Mouse (Mus musculus): ENCODE measurements around the gene Trcg1. TPM values are rescaled to one million over a fixed set of nuclear protein-coding genes. Genes with fewer than 3 reads are reported as not detected.

The Trcg1 gene
- polyA plus RNA-seq, 1 experiment from 2014 or later: not detected

DNA sequence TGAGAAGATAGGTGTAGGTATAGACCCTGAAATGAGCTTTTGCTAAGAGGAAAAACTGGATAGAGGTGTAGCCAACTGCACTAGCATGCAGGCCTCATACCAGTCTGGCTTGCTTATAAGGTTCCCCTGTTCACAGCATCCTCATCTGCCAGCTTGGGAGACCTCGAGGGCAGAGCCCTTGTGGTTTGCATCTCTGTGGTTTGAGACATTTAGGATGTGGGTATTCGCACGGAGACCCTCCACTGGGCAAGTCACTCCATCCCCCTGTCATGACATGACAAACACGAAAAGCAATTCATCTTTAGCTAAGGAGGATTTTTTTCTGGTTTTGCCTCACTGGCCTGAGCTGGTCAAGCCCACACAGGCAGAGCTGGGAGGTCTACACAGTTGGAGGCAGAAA, 8.2 kb upstream of the Trcg1 start:
- WGBS: 52% methylated on average over 4 of the region's 4 CpGs
- no peaks in the 10 kb centered on the region for H3K27me3 ChIP-seq (ENCODE audit: control insufficient read depth, insufficient read depth, low read length)
- no peaks in the 10 kb centered on the region for H3K9me3 ChIP-seq (ENCODE audit: control insufficient read depth, low read depth, low read length)
- no peak for ATAC-seq (ENCODE audit: insufficient number of reproducible peaks, insufficient read depth, low FRiP score, low read depth)
- no peaks in the 10 kb centered on the region for H3K36me3 ChIP-seq (ENCODE audit: control insufficient read depth, insufficient read depth, low read length)
- H3K4me2 ChIP-seq (replicated peaks; ENCODE audit: low read depth, low read length): no peak overlapping the region
- H3K27ac ChIP-seq (ENCODE audit: low read length): no peak overlapping the region
- no peak overlapping the region for H3K4me3 ChIP-seq (ENCODE audit: low read depth, low read length)
- H3K9ac ChIP-seq (replicated peaks; ENCODE audit: low read depth, low read length): no peak overlapping the region
- H3K4me1 ChIP-seq (ENCODE audit: control insufficient read depth, insufficient read depth, low read length): peaks cover 10% of the 10 kb centered on the region; the same call in 1 of the 2 replicates

GRCm38 (mm10) chr9:57229726-57230125, 6.6 kb upstream of the Trcg1 start:
- H3K4me2 ChIP-seq (replicated peaks; ENCODE audit: low read depth, low read length): no peak overlapping the region
- no peaks in the 10 kb centered on the region for H3K36me3 ChIP-seq (ENCODE audit: control insufficient read depth, insufficient read depth, low read length)
- no peak overlapping the region for H3K4me3 ChIP-seq (ENCODE audit: low read depth, low read length)
- no peak for ATAC-seq (ENCODE audit: insufficient number of reproducible peaks, insufficient read depth, low FRiP score, low read depth)
- WGBS: 60% methylated on average over 4 of the region's 4 CpGs
- no peak overlapping the region for H3K9ac ChIP-seq (replicated peaks; ENCODE audit: low read depth, low read length)
- no peaks in the 10 kb centered on the region for H3K9me3 ChIP-seq (ENCODE audit: control insufficient read depth, low read depth, low read length)
- H3K27ac ChIP-seq (ENCODE audit: low read length): no peak overlapping the region
- peaks cover 10% of the 10 kb centered on the region; the same call in 1 of the 2 replicates for H3K4me1 ChIP-seq (ENCODE audit: control insufficient read depth, insufficient read depth, low read length)
- H3K27me3 ChIP-seq (ENCODE audit: control insufficient read depth, insufficient read depth, low read length): no peaks in the 10 kb centered on the region

DNA sequence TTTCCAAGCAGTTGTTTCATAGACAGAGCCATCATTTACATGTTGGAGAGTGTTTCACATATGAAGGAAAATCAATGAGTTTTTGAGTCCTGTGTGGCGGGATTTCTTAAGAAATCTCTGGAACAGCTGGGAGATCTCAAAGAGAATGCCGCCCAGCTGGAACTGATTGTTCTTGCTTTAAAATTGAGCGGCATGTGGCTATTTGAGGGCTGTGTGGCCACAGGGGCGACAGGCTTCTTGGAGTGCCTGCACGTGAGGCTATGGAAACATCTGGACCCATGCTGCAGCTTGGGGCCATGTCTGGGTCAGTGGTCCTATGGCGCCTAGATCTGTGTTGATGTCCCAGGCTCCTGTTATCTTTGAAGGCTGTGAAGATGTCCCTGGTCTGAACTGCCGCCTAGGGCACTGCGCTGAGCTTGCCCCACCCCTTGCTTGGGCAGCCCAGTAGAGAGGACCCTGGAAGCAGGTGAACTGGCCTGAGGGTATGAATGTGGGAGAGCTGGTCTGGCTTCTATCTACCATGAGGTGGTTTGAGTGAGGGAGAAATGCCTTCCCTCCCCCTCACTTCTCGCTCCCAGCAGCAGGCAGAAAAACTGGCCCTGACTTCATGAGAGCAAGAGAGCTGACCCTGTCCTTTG, 6.1 kb upstream of the Trcg1 start:
- WGBS: 46% methylated on average over 9 of the region's 9 CpGs
- Histone ChIP-seq H3K27ac (ENCODE audit: low read length) (no peak overlapping the region), H3K4me1 (ENCODE audit: control insufficient read depth, insufficient read depth, low read length) (peaks cover 10% of the 10 kb centered on the region; the same call in 1 of the 2 replicates)

DNA sequence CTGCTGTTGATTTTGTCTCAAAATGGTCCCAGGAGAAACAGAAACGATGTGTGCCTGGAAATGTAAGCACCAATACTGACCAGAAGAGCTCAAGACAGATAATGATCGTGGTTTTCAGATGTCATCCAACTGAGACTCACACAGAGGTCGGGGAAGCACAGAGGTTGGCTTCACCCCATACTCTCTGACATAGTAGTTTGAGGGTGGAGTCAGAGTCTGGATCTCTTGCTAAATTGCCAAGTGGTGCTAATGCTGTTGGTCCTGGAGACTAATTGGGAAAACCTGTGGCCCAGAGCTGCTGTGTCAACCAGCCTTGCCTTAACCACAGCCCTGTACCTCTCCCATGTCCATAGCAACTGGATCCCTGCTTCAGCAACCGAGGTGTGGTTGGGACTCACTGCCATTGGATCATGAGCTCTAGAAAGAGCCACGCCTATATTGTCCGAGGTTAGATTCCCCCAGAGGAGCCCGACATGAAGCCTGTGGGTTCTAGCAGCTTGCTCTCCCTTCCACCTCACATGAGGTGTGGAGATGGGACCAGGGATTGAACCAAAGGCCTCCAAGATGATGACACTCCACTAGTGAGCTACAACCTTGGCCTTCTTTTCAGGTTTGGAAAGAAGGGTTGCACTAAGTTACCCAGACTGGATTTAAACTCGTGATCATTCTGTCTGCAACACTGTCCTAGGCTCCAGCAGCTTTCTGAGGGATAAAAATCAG, 4.7 kb upstream of the Trcg1 start:
- Histone ChIP-seq H3K9ac (replicated peaks; ENCODE audit: low read depth, low read length) (no peak overlapping the region), H3K27me3 (ENCODE audit: control insufficient read depth, insufficient read depth, low read length) (no peaks in the 10 kb centered on the region), H3K9me3 (ENCODE audit: control insufficient read depth, low read depth, low read length) (no peaks in the 10 kb centered on the region), H3K27ac (ENCODE audit: low read length) (no peak overlapping the region), H3K4me3 (ENCODE audit: low read depth, low read length) (no peak overlapping the region), H3K4me1 (ENCODE audit: control insufficient read depth, insufficient read depth, low read length) (peaks cover 10% of the 10 kb centered on the region; the same call in 1 of the 2 replicates), H3K4me2 (replicated peaks; ENCODE audit: low read depth, low read length) (no peak overlapping the region), H3K36me3 (ENCODE audit: control insufficient read depth, insufficient read depth, low read length) (no peaks in the 10 kb centered on the region)
- ATAC-seq (ENCODE audit: insufficient number of reproducible peaks, insufficient read depth, low FRiP score, low read depth): no peak
- 74% methylated on average over 8 of the region's 8 CpGs for WGBS

More for the DNA sequence above, 6.1 kb upstream of the Trcg1 start:
- Histone ChIP-seq H3K27me3 (ENCODE audit: control insufficient read depth, insufficient read depth, low read length) (no peaks in the 10 kb centered on the region), H3K36me3 (ENCODE audit: control insufficient read depth, insufficient read depth, low read length) (no peaks in the 10 kb centered on the region), H3K4me3 (ENCODE audit: low read depth, low read length) (no peak overlapping the region), H3K9ac (replicated peaks; ENCODE audit: low read depth, low read length) (no peak overlapping the region), H3K4me2 (replicated peaks; ENCODE audit: low read depth, low read length) (no peak overlapping the region), H3K9me3 (ENCODE audit: control insufficient read depth, low read depth, low read length) (no peaks in the 10 kb centered on the region)
- no peak for ATAC-seq (ENCODE audit: insufficient number of reproducible peaks, insufficient read depth, low FRiP score, low read depth)

GRCm38 (mm10) chr9:57232341-57232940, 3.9 kb upstream of the Trcg1 start:
- Histone ChIP-seq H3K4me2 (replicated peaks; ENCODE audit: low read depth, low read length) (no peak overlapping the region), H3K9me3 (ENCODE audit: control insufficient read depth, low read depth, low read length) (no peaks in the 10 kb centered on the region), H3K4me3 (ENCODE audit: low read depth, low read length) (no peak overlapping the region), H3K9ac (replicated peaks; ENCODE audit: low read depth, low read length) (no peak overlapping the region), H3K27me3 (ENCODE audit: control insufficient read depth, insufficient read depth, low read length) (no peaks in the 10 kb centered on the region), H3K36me3 (ENCODE audit: control insufficient read depth, insufficient read depth, low read length) (no peaks in the 10 kb centered on the region), H3K27ac (ENCODE audit: low read length) (no peak overlapping the region), H3K4me1 (ENCODE audit: control insufficient read depth, insufficient read depth, low read length) (peaks cover 10% of the 10 kb centered on the region; the same call in 1 of the 2 replicates)
- no peak for ATAC-seq (ENCODE audit: insufficient number of reproducible peaks, insufficient read depth, low FRiP score, low read depth)
- WGBS: 91% methylated on average over 5 of the region's 5 CpGs

DNA sequence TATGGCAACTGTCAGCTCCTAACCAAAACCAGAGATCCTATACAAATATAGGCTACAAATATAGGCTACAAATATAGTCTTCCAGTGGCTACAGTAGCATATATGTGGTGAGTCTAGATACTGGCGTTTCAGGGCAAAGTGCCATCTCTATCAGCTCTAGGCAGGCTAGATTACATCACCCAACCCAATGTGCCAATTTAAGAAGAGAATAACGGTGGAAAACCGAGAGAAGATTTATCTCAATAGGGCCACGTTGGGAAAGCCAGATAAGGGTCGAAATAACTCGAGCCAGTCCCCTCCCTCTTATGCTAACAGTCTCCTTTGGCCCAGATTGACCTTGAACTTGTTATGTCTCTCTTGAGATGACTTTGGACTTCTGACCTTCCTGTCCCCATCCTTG, 3.2 kb upstream of the Trcg1 start:
- H3K4me1 ChIP-seq (ENCODE audit: control insufficient read depth, insufficient read depth, low read length): peaks cover 10% of the 10 kb centered on the region; the same call in 1 of the 2 replicates
- ATAC-seq (ENCODE audit: insufficient number of reproducible peaks, insufficient read depth, low FRiP score, low read depth): no peak
- no peak overlapping the region for H3K4me2 ChIP-seq (replicated peaks; ENCODE audit: low read depth, low read length)
- no peaks in the 10 kb centered on the region for H3K27me3 ChIP-seq (ENCODE audit: control insufficient read depth, insufficient read depth, low read length)
- H3K4me3 ChIP-seq (ENCODE audit: low read depth, low read length): no peak overlapping the region
- no peak overlapping the region for H3K9ac ChIP-seq (replicated peaks; ENCODE audit: low read depth, low read length)
- H3K36me3 ChIP-seq (ENCODE audit: control insufficient read depth, insufficient read depth, low read length): no peaks in the 10 kb centered on the region
- no peak overlapping the region for H3K27ac ChIP-seq (ENCODE audit: low read length)
- 72% methylated on average over 6 of the region's 6 CpGs for WGBS
- H3K9me3 ChIP-seq (ENCODE audit: control insufficient read depth, low read depth, low read length): no peaks in the 10 kb centered on the region

- H3K9me3 ChIP-seq (ENCODE audit: control insufficient read depth, low read depth, low read length): no peaks in the 10 kb centered on the region
- peaks cover 10% of the 10 kb centered on the region; the same call in 1 of the 2 replicates for H3K4me1 ChIP-seq (ENCODE audit: control insufficient read depth, insufficient read depth, low read length)
- H3K27me3 ChIP-seq (ENCODE audit: control insufficient read depth, insufficient read depth, low read length): no peaks in the 10 kb centered on the region
- no peak overlapping the region for H3K27ac ChIP-seq (ENCODE audit: low read length)
- no peaks in the 10 kb centered on the region for H3K36me3 ChIP-seq (ENCODE audit: control insufficient read depth, insufficient read depth, low read length)
- H3K4me3 ChIP-seq (ENCODE audit: low read depth, low read length): no peak overlapping the region
- WGBS: 86% methylated on average over 3 of the region's 3 CpGs
- no peak overlapping the region for H3K9ac ChIP-seq (replicated peaks; ENCODE audit: low read depth, low read length)
- H3K4me2 ChIP-seq (replicated peaks; ENCODE audit: low read depth, low read length): no peak overlapping the region
- no peak for ATAC-seq (ENCODE audit: insufficient number of reproducible peaks, insufficient read depth, low FRiP score, low read depth)
Measured at GRCm38 (mm10) chr9:57233767-57234166, 2.6 kb upstream of the Trcg1 start.

DNA sequence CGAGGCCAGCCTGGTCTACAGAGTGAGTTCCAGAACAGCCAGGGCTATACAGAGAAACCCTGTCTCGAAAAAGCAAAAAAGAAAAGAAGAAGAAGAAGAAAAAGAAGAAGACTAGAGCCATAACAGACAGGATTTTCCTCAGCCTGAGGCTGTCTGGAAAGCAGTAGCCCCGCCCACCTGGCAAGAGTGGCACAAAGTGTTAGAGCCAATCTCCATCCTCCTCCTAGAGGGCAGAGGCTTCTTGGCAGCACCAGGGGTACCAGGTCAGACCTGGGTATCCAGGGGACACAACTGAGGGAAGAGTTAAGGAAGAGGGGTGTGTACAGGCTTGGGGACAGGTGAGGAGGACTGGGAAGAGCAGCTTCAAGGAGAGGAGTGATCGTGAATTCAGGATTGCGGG, 1.3 kb downstream of the Trcg1 start:
- Histone ChIP-seq H3K9me3 (ENCODE audit: control insufficient read depth, low read depth, low read length) (no peaks in the 10 kb centered on the region), H3K4me1 (ENCODE audit: control insufficient read depth, insufficient read depth, low read length) (no peaks in the 10 kb centered on the region), H3K27ac (ENCODE audit: low read length) (no peak overlapping the region), H3K4me2 (replicated peaks; ENCODE audit: low read depth, low read length) (no peak overlapping the region), H3K27me3 (ENCODE audit: control insufficient read depth, insufficient read depth, low read length) (no peaks in the 10 kb centered on the region), H3K36me3 (ENCODE audit: control insufficient read depth, insufficient read depth, low read length) (no peaks in the 10 kb centered on the region), H3K4me3 (ENCODE audit: low read depth, low read length) (no peak overlapping the region), H3K9ac (replicated peaks; ENCODE audit: low read depth, low read length) (no peak overlapping the region)
- WGBS: 81% methylated on average over 5 of the region's 5 CpGs
- no peak for ATAC-seq (ENCODE audit: insufficient number of reproducible peaks, insufficient read depth, low FRiP score, low read depth)

Data from stomach, embryonic 14.5 days (tissue).